Mouse (Mus musculus) liver, postnatal 0 days (tissue): Measurements from ENCODE around the gene Ubac2. TPM values are rescaled to one million over a fixed set of nuclear protein-coding genes. Genes with fewer than 3 reads are reported as not detected.
"Not testable (repeated sequence)": the region's sequence is repeated elsewhere in the genome, so short reads cannot be mapped to it uniquely, and the experiment has no call there.

Source experiments
- ATAC-seq: fragments of 200-750 bp; cut with Nextera tagmentation; 2 replicates; pipeline ENCODE4 v1.8.0; 2017; ENCODE audit warnings: mild to moderate bottlenecking, moderate library complexity
- DNase-seq: peaks from one replicate; pipeline ENCODE4 v3.0.0-alpha.2; 2016
- H3K27ac ChIP-seq: fragments of 300-500 bp; sonication (generic); 2 replicates; pipeline ENCODE4 v1.5.1; 2014; ENCODE audit warnings: antibody characterized with exemption, moderate library complexity, mild to moderate bottlenecking, low read depth
- H3K27me3 ChIP-seq: fragments of 300-500 bp; sonication (generic); 2 replicates; pipeline ENCODE4 v1.6.1; 2014; ENCODE audit warnings: low read length, control low read depth, mixed read lengths; ENCODE audit not compliant: insufficient read depth
- H3K36me3 ChIP-seq: fragments of 300-500 bp; sonication (generic); replicated peaks from 2 replicates; pipeline ENCODE4 v1.6.1; 2014; ENCODE audit warnings: mild to moderate bottlenecking, control low read depth, low read length, moderate library complexity, mixed read lengths; ENCODE audit not compliant: insufficient read depth
- H3K4me1 ChIP-seq: fragments of 300-500 bp; sonication (generic); 2 replicates; pipeline ENCODE4 v1.6.1; 2014; ENCODE audit warnings: antibody characterized with exemption, mild to moderate bottlenecking, control low read depth; ENCODE audit not compliant: insufficient read depth
- H3K4me2 ChIP-seq: fragments of 300-500 bp; sonication (generic); 2 replicates; pipeline ENCODE4 v1.6.1; 2014; ENCODE audit warnings: low read depth, mild to moderate bottlenecking, low read length, moderate library complexity, mixed read lengths
- H3K4me3 ChIP-seq: fragments of 300-500 bp; sonication (generic); 2 replicates; pipeline ENCODE4 v1.5.1; 2014; ENCODE audit warnings: low read depth, low read length
- H3K9ac ChIP-seq: fragments of 300-500 bp; sonication (generic); replicated peaks from 2 replicates; pipeline ENCODE4 v1.6.1; 2014; ENCODE audit warnings: mild to moderate bottlenecking, moderate library complexity
- H3K9me3 ChIP-seq: fragments of 300-500 bp; sonication (generic); 2 replicates; pipeline ENCODE4 v1.6.1; 2016; ENCODE audit warnings: mild to moderate bottlenecking, control low read depth, low read length, mixed read lengths
- CTCF ChIP-seq: sonication (generic); IDR thresholded peaks from 2 replicates; pipeline ENCODE4 v1.5.1; 2016; ENCODE audit warnings: antibody characterized with exemption, low read depth
- EP300 ChIP-seq: IDR thresholded peaks from 2 replicates; pipeline ENCODE4 v1.6.1; 2016; ENCODE audit warnings: antibody characterized with exemption, low read depth, mild to moderate bottlenecking
- WGBS: fragments of 180-500 bp; shearing (Covaris S2); extraction: QIAGEN DNeasy Blood & Tissue Kit; methylation state at CpG from one replicate; pipeline ENCODE4 v1.1.7; 2014; ENCODE audit not compliant: insufficient replicate concordance; 5-methylcytosine and 5-hydroxymethylcytosine counted together
- polyA plus RNA-seq: library from polyadenylated mRNA; unstranded; fragments of >200 nt; fragmentation: Nextera tagmentation; extraction: Ambion mirVana; gene quantifications from 2 replicates; pipeline ENCODE4 v1.2.1, GENCODE M21; 2015

Gene Ubac2
- polyA plus RNA-seq, 1 experiment from 2014 or later: 27.4 TPM

DNA sequence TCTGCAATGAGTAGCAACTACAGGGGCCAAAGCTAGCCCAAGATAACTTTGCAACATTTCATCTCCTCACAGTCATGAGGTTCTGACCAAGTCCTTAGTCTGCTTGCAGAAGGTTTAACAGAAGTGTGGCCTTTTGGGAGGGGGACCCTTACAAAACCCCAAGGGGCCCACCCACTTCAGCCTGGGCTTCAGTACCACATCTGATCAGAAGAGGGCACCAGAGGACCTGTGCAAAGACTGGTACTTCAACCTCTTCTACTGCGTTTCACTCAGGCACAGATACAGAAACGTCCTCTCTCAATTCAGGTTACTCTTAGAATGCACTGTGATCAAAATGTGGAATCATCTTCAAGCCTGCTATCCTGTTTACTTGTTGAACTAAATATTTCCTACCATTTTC, 186.1 kb downstream of the Ubac2 start:
- peak; percentile 79 for DNase-seq
- no peak overlapping the region for H3K4me3 ChIP-seq
- H3K36me3 ChIP-seq: no peaks in the 10 kb centered on the region
- no peak overlapping the region for H3K4me2 ChIP-seq
- peaks cover 18% of the 10 kb centered on the region for H3K4me1 ChIP-seq
- peak; percentile 37 for ATAC-seq
- no peak for TF ChIP-seq EP300
- peak; percentile 93 for TF ChIP-seq CTCF
- no peak overlapping the region for H3K9ac ChIP-seq
- H3K9me3 ChIP-seq: no peaks in the 10 kb centered on the region
- no peaks in the 10 kb centered on the region for H3K27me3 ChIP-seq
- peak overlapping the region; percentile 39; the same call in 1 of the 2 replicates for H3K27ac ChIP-seq
- WGBS: 2% methylated on average over 2 of the region's 2 CpGs

DNA sequence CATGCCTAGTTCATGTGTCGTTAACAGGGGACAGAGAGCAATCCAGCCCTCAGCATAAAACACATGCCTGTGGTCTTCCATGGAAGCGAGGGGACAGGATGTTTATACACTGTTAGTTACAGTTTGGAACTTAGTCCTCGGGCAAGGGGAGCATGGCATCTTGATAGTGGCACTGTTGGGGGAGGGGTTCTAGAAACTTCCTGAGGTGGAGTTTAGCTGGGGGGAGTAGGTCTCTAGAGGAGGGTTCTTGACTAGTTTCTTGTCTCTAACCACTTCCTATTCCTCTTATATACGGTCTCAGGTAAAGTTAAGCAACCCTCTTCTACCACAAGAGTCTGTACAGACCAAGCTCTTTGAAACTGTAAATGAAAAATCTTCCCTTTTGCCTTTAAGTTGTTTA, 187.8 kb downstream of the Ubac2 start:
- ATAC-seq (peak; percentile 21; the same call in 1 of the 2 replicates), DNase-seq (no peak)
- Histone ChIP-seq H3K36me3 (no peaks in the 10 kb centered on the region), H3K27me3 (no peaks in the 10 kb centered on the region), H3K4me2 (no peak overlapping the region; the same call in 1 of the 2 replicates), H3K4me1 (peaks cover 18% of the 10 kb centered on the region), H3K9me3 (no peaks in the 10 kb centered on the region), H3K27ac (peak overlapping the region; percentile 42; the same call in 1 of the 2 replicates), H3K4me3 (no peak overlapping the region), H3K9ac (no peak overlapping the region)
- no peak for TF ChIP-seq CTCF
- WGBS: 36% methylated on average over 4 of the region's 4 CpGs

DNA sequence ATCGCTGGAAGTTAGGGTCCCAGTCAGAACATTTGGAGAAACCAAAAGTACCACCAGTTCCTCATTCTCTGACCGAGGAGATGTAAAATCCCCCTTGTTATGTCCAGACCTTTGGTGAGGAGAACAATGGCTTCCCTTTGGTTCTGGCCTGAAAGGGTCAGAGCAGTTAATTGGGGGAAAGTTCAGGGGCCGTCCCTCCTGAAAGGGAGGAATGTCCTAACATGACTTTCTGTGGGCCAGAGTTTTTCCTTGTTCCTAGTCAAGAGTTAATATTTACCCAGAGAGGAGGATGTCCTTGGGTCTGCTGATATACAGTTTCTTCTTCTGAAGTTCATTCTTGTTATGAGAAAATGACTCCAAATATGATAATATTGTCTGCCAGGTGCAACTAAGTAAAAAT, 189.6 kb downstream of the Ubac2 start:
- not testable (repeated sequence) for H3K36me3 ChIP-seq, H3K4me2 ChIP-seq, ATAC-seq, DNase-seq, H3K9me3 ChIP-seq, H3K9ac ChIP-seq, H3K4me3 ChIP-seq, H3K27me3 ChIP-seq, H3K27ac ChIP-seq
- H3K4me1 ChIP-seq: peaks cover 23% of the 10 kb centered on the region
- WGBS: 39% methylated on average over 3 of the region's 3 CpGs

DNA sequence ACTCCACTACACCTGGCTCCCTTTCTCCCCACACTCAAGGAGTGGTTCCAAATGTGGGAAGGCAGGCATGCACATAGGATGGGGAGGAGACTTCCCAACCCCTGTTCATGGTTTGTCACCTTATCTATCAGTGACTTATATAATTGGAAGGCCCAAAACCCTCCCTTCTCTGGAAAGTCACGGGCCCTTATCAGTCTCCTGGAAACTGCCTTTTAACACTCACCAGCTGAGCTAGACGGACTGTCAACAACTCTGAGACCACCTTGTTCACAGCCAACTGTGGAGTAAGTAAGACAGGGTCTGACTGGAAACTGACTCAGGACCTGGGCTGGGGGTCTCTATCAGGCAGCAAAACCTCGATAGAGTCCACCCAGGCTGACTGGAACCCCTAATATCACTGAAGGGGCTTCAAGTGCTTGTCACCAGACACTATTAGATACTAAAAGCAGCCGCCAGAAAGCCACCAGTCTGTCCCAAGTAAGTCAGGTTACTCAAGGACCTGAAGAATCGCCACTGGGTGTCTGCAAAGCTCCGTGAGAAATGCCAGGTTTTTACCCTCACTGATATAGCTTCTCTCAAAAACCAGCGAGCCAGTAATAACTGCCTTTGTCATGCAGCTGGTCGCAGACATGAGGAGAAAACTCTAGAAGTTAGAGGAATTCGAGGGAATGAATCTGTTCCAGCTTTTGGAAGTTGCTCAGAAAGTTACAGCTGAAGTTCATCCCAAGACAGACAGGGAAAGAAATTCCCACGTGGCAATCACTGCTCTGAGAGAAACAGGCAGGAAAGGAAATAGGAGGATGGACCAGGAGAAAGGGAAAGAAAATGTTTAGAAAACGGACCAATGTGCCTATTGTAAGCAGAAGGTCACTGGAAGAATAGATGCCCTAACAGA, 190.6 kb downstream of the Ubac2 start:
- Histone ChIP-seq H3K9ac (no peak overlapping the region), H3K4me2 (no peak overlapping the region), H3K9me3 (no peaks in the 10 kb centered on the region), H3K27me3 (no peaks in the 10 kb centered on the region), H3K36me3 (no peaks in the 10 kb centered on the region), H3K4me3 (no peak overlapping the region), H3K4me1 (peaks cover 23% of the 10 kb centered on the region), H3K27ac (no peak overlapping the region)
- ATAC-seq (no peak), DNase-seq (no peak)
- 52% methylated on average over 11 of the region's 11 CpGs for WGBS
- TF ChIP-seq CTCF (no peak), EP300 (no peak)

DNA sequence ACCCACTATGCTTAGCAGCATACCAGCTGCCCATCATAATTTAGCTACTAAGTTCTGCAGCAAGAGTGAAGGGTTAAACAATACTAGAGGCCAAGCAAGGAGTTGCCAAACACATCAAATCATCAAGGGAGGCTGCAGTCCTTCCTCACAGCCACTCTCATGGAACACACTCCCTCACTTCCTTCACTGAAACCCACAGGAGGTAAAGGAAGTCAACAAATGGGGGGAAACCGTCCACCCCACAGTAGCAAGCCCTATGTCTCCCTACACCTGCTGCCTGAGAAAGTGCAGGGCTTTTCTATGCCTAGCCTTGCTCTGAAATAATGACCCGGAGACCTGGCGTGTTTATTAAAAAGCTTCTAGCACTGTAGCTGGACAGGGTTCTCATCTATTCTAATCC, 191.5 kb downstream of the Ubac2 start:
- no peaks in the 10 kb centered on the region for H3K27me3 ChIP-seq
- H3K9me3 ChIP-seq: no peaks in the 10 kb centered on the region
- peaks cover 23% of the 10 kb centered on the region for H3K4me1 ChIP-seq
- ATAC-seq (no peak), DNase-seq (no peak)
- H3K36me3 ChIP-seq: no peaks in the 10 kb centered on the region
- TF ChIP-seq CTCF: no peak
- no peak for TF ChIP-seq EP300
- H3K9ac ChIP-seq: no peak overlapping the region
- H3K4me3 ChIP-seq: no peak overlapping the region
- no peak overlapping the region for H3K27ac ChIP-seq
- 53% methylated on average over 3 of the region's 3 CpGs for WGBS
- H3K4me2 ChIP-seq: no peak overlapping the region

Other genes starting within 250 kb of the Ubac2 start
- gene Dock9, start 80.8 kb upstream of the Ubac2 start, polyA plus RNA-seq: 1.4 TPM in 2 replicates
- 0.78 and 0.81 TPM in 2 replicates for gene Gpr18, start 37.2 kb downstream of the Ubac2 start, polyA plus RNA-seq
- 0.94 and 0.95 TPM in 2 replicates for gene Gpr183, start 86.6 kb downstream of the Ubac2 start, polyA plus RNA-seq
- gene Timm8a2, start 156.1 kb downstream of the Ubac2 start, polyA plus RNA-seq: not detected in 2 replicates
- 99.3 and 107 TPM in 2 replicates for gene Tm9sf2, start 228.4 kb downstream of the Ubac2 start, polyA plus RNA-seq